Mouse (Mus musculus): ENCODE measurements at regions not wholly inside any gene's neighbourhood (a gene's known extent, or its start where the extent isn't known, plus 50 kb on each side); places are given as distances from the start of the nearest gene placed in this dataset.

GRCm38 (mm10) chr13:101465748-101466127 lies 302.3 kb downstream of the Pik3r1 start:
- no peak for ATAC-seq (ENCODE audit: insufficient number of reproducible peaks, insufficient read depth, low FRiP score, low TSS enrichment)
- H3K9ac ChIP-seq, result no peak overlapping the region

GRCm38 (mm10) chr13:101464928-101465747 lies 302.9 kb downstream of the Pik3r1 start:
- Histone ChIP-seq H3K27ac (no peak overlapping the region), H3K4me1 (no peaks in the 10 kb centered on the region), H3K36me3 (no peaks in the 10 kb centered on the region), H3K4me3 (no peak overlapping the region), H3K4me2 (replicated peaks) (no peak overlapping the region), H3K27me3 (no peaks in the 10 kb centered on the region), H3K9ac (no peak overlapping the region), H3K9me3 (no peaks in the 10 kb centered on the region)
- ATAC-seq (ENCODE audit: insufficient number of reproducible peaks, insufficient read depth, low FRiP score, low TSS enrichment), result no peak
- WGBS, result 69% methylated on average over 7 of the region's 7 CpGs

More at GRCm38 (mm10) chr13:101465748-101466127, 302.3 kb downstream of the Pik3r1 start:
- no peaks in the 10 kb centered on the region for H3K36me3 ChIP-seq
- no peak overlapping the region for H3K27ac ChIP-seq
- H3K4me2 ChIP-seq (replicated peaks), result no peak overlapping the region
- no peaks in the 10 kb centered on the region for H3K4me1 ChIP-seq
- H3K9me3 ChIP-seq, result no peaks in the 10 kb centered on the region
- WGBS, result 85% methylated on average over 3 of the region's 3 CpGs
- no peaks in the 10 kb centered on the region for H3K27me3 ChIP-seq
- H3K4me3 ChIP-seq, result no peak overlapping the region

GRCm38 (mm10) chr13:101456926-101457325 lies 311.1 kb downstream of the Pik3r1 start:
- no peaks in the 10 kb centered on the region for H3K36me3 ChIP-seq
- H3K9me3 ChIP-seq, result no peaks in the 10 kb centered on the region
- no peaks in the 10 kb centered on the region for H3K27me3 ChIP-seq
- no peaks in the 10 kb centered on the region for H3K4me1 ChIP-seq
- no peak overlapping the region for H3K27ac ChIP-seq
- H3K9ac ChIP-seq, result no peak overlapping the region
- no peak overlapping the region for H3K4me3 ChIP-seq
- WGBS, result 59% methylated on average over 2 of the region's 2 CpGs
- ATAC-seq (ENCODE audit: insufficient number of reproducible peaks, insufficient read depth, low FRiP score, low TSS enrichment), result no peak
- H3K4me2 ChIP-seq (replicated peaks), result no peak overlapping the region

- ATAC-seq (ENCODE audit: insufficient number of reproducible peaks, insufficient read depth, low FRiP score, low TSS enrichment), result no peak
- Histone ChIP-seq H3K36me3 (no peaks in the 10 kb centered on the region), H3K27ac (no peak overlapping the region), H3K4me2 (replicated peaks) (no peak overlapping the region), H3K9ac (no peak overlapping the region), H3K27me3 (no peaks in the 10 kb centered on the region), H3K9me3 (no peaks in the 10 kb centered on the region), H3K4me3 (no peak overlapping the region), H3K4me1 (no peaks in the 10 kb centered on the region)
Measured at GRCm38 (mm10) chr13:101454276-101454675, 313.7 kb downstream of the Pik3r1 start.

GRCm38 (mm10) chr13:101450501-101450900 lies 317.5 kb downstream of the Pik3r1 start:
- no peak for ATAC-seq (ENCODE audit: insufficient number of reproducible peaks, insufficient read depth, low FRiP score, low TSS enrichment)
- Histone ChIP-seq H3K9me3 (no peaks in the 10 kb centered on the region), H3K4me2 (replicated peaks) (no peak overlapping the region), H3K36me3 (no peaks in the 10 kb centered on the region), H3K4me1 (no peaks in the 10 kb centered on the region), H3K9ac (no peak overlapping the region), H3K27ac (no peak overlapping the region), H3K27me3 (no peaks in the 10 kb centered on the region), H3K4me3 (no peak overlapping the region)
- 87% methylated on average over 6 of the region's 6 CpGs for WGBS

GRCm38 (mm10) chr13:101439517-101439916 lies 328.5 kb downstream of the Pik3r1 start:
- Histone ChIP-seq H3K4me3 (no peak overlapping the region), H3K4me2 (replicated peaks) (no peak overlapping the region), H3K9ac (no peak overlapping the region), H3K9me3 (no peaks in the 10 kb centered on the region), H3K27ac (no peak overlapping the region), H3K27me3 (no peaks in the 10 kb centered on the region), H3K4me1 (0 out of 2 replicates have a peak, but pooled peaks cover 4% of the 10 kb centered on the region), H3K36me3 (no peaks in the 10 kb centered on the region)
- ATAC-seq (ENCODE audit: insufficient number of reproducible peaks, insufficient read depth, low FRiP score, low TSS enrichment), result no peak
- 33% methylated on average over 3 of the region's 3 CpGs for WGBS

GRCm38 (mm10) chr13:101439041-101439440 lies 329.0 kb downstream of the Pik3r1 start:
- WGBS, result 17% methylated on average over 6 of the region's 6 CpGs
- H3K36me3 ChIP-seq, result no peaks in the 10 kb centered on the region
- no peaks in the 10 kb centered on the region for H3K9me3 ChIP-seq
- no peak overlapping the region for H3K4me3 ChIP-seq
- no peak overlapping the region for H3K4me2 ChIP-seq (replicated peaks)
- H3K4me1 ChIP-seq, result 0 out of 2 replicates have a peak, but pooled peaks cover 4% of the 10 kb centered on the region
- no peak for ATAC-seq (ENCODE audit: insufficient number of reproducible peaks, insufficient read depth, low FRiP score, low TSS enrichment)
- no peak overlapping the region for H3K9ac ChIP-seq
- no peak overlapping the region for H3K27ac ChIP-seq
- no peaks in the 10 kb centered on the region for H3K27me3 ChIP-seq

GRCm38 (mm10) chr13:101433162-101433561 lies 334.9 kb downstream of the Pik3r1 start:
- no peak for ATAC-seq (ENCODE audit: insufficient number of reproducible peaks, insufficient read depth, low FRiP score, low TSS enrichment)
- WGBS, result 91% methylated on average over 6 of the region's 6 CpGs
- Histone ChIP-seq H3K4me1 (no peaks in the 10 kb centered on the region), H3K9me3 (no peaks in the 10 kb centered on the region), H3K27ac (no peak overlapping the region), H3K4me2 (replicated peaks) (no peak overlapping the region), H3K4me3 (no peak overlapping the region), H3K27me3 (no peaks in the 10 kb centered on the region), H3K9ac (no peak overlapping the region), H3K36me3 (no peaks in the 10 kb centered on the region)

GRCm38 (mm10) chr13:101427426-101428221 lies 340.4 kb downstream of the Pik3r1 start:
- ATAC-seq (ENCODE audit: insufficient number of reproducible peaks, insufficient read depth, low FRiP score, low TSS enrichment), result no peak
- Histone ChIP-seq H3K4me2 (replicated peaks) (no peak overlapping the region), H3K9ac (no peak overlapping the region), H3K4me1 (0 out of 2 replicates have a peak, but pooled peaks cover 6% of the 10 kb centered on the region), H3K4me3 (no peak overlapping the region), H3K9me3 (no peaks in the 10 kb centered on the region), H3K27me3 (no peaks in the 10 kb centered on the region), H3K27ac (no peak overlapping the region), H3K36me3 (no peaks in the 10 kb centered on the region)
- WGBS, result 85% methylated on average over 12 of the region's 12 CpGs

- 0 out of 2 replicates have a peak, but pooled peaks cover 6% of the 10 kb centered on the region for H3K4me1 ChIP-seq
- WGBS, result 59% methylated on average over 5 of the region's 5 CpGs
- no peak overlapping the region for H3K4me2 ChIP-seq (replicated peaks)
- no peak for ATAC-seq (ENCODE audit: insufficient number of reproducible peaks, insufficient read depth, low FRiP score, low TSS enrichment)
- H3K9ac ChIP-seq, result no peak overlapping the region
- no peaks in the 10 kb centered on the region for H3K9me3 ChIP-seq
- H3K27me3 ChIP-seq, result no peaks in the 10 kb centered on the region
- H3K27ac ChIP-seq, result no peak overlapping the region
- H3K4me3 ChIP-seq, result no peak overlapping the region
- H3K36me3 ChIP-seq, result no peaks in the 10 kb centered on the region
Measured at GRCm38 (mm10) chr13:101426461-101426860, 341.6 kb downstream of the Pik3r1 start.

GRCm38 (mm10) chr13:101422082-101422481 lies 345.9 kb downstream of the Pik3r1 start:
- Histone ChIP-seq H3K27ac (no peak overlapping the region), H3K4me3 (no peak overlapping the region), H3K9ac (no peak overlapping the region), H3K9me3 (no peaks in the 10 kb centered on the region), H3K36me3 (no peaks in the 10 kb centered on the region), H3K27me3 (no peaks in the 10 kb centered on the region), H3K4me2 (replicated peaks) (no peak overlapping the region), H3K4me1 (0 out of 2 replicates have a peak, but pooled peaks cover 6% of the 10 kb centered on the region)
- WGBS, result 76% methylated on average over 3 of the region's 3 CpGs
- no peak for ATAC-seq (ENCODE audit: insufficient number of reproducible peaks, insufficient read depth, low FRiP score, low TSS enrichment)
